Mouse (Mus musculus) kidney, embryonic 16.5 days (tissue): Measurements from ENCODE around the gene Galk1. TPM values are rescaled to one million over a fixed set of nuclear protein-coding genes. Genes with fewer than 3 reads are reported as not detected.

Source experiments
- ATAC-seq: fragments of 200-750 bp; cut with Nextera tagmentation; 2 replicates; pipeline ENCODE4 v1.8.0; 2017; ENCODE audit warnings: moderate TSS enrichment; ENCODE audit not compliant: low FRiP score, low TSS enrichment
- H3K27ac ChIP-seq: fragments of 300-500 bp; sonication (generic); 2 replicates; pipeline ENCODE4 v1.5.1; 2014; ENCODE audit warnings: low read length
- H3K27me3 ChIP-seq: fragments of 300-500 bp; sonication (generic); 2 replicates; pipeline ENCODE4 v1.6.1; 2014; ENCODE audit warnings: low read length, control low read depth, mixed read lengths; ENCODE audit not compliant: insufficient read depth
- H3K36me3 ChIP-seq: fragments of 300-500 bp; sonication (generic); 2 replicates; pipeline ENCODE4 v1.6.1; 2014; ENCODE audit warnings: low read length, control low read depth, mixed read lengths; ENCODE audit not compliant: insufficient read depth
- H3K4me1 ChIP-seq: fragments of 300-500 bp; sonication (generic); 2 replicates; pipeline ENCODE4 v1.6.1; 2014; ENCODE audit warnings: low read length, control low read depth, mixed read lengths; ENCODE audit not compliant: insufficient read depth
- H3K4me2 ChIP-seq: fragments of 300-500 bp; sonication (generic); replicated peaks from 2 replicates; pipeline ENCODE4 v1.6.1; 2014; ENCODE audit warnings: low read depth, low read length
- H3K4me3 ChIP-seq: fragments of 300-500 bp; sonication (generic); 2 replicates; pipeline ENCODE4 v1.5.1; 2014; ENCODE audit warnings: mild to moderate bottlenecking, low read length
- H3K9ac ChIP-seq: fragments of 300-500 bp; sonication (generic); replicated peaks from 2 replicates; pipeline ENCODE4 v1.6.1; 2014; ENCODE audit warnings: low read length
- H3K9me3 ChIP-seq: fragments of 300-500 bp; sonication (generic); 2 replicates; pipeline ENCODE4 v1.6.1; 2016; ENCODE audit warnings: low read length, control low read depth
- WGBS: fragments of 180-500 bp; shearing (Covaris S2); extraction: QIAGEN DNeasy Blood & Tissue Kit; methylation state at CpG from one replicate; pipeline ENCODE4 v1.1.7; 2014; 5-methylcytosine and 5-hydroxymethylcytosine counted together
- polyA plus RNA-seq: library from polyadenylated mRNA; unstranded; fragments of >200 nt; fragmentation: Nextera tagmentation; extraction: Ambion mirVana; gene quantifications from 2 replicates; pipeline ENCODE4 v1.2.1, GENCODE M21; 2015

Gene Galk1
- polyA plus RNA-seq, 1 experiment from 2014 or later: 240 TPM

DNA sequence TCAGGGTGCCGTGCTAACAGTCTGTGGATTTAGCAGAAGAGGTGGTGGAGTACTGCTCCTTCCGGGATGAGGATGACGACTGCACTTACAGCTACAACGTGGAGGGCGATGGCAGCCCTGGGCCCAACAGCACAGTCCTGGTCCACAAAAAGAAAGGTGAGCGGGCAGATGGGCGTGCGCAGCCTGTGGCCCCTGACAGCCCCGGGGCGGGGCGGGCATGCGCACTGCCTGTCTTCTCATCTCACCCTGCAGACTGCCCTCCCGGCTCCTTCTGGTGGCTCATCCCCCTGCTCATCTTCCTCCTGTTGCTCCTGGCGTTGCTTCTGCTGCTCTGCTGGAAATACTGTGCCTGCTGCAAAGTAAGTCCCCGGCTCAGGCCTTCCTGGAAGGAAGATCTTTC lies 22.8 kb downstream of the Galk1 start:
- Histone ChIP-seq H3K4me3 (peak overlapping the region; percentile 26; the same call in 1 of the 2 replicates), H3K9me3 (no peaks in the 10 kb centered on the region), H3K9ac (0 out of 2 replicates have a peak overlapping the region, but pooled peaks have one; percentile 22), H3K4me2 (peak overlapping the region; percentile 24; the same call in 1 of the 2 replicates), H3K36me3 (no peaks in the 10 kb centered on the region), H3K27ac (no peak overlapping the region), H3K27me3 (no peaks in the 10 kb centered on the region), H3K4me1 (no peaks in the 10 kb centered on the region)
- ATAC-seq: no peak
- WGBS: 39% methylated on average over 15 of the region's 15 CpGs

DNA sequence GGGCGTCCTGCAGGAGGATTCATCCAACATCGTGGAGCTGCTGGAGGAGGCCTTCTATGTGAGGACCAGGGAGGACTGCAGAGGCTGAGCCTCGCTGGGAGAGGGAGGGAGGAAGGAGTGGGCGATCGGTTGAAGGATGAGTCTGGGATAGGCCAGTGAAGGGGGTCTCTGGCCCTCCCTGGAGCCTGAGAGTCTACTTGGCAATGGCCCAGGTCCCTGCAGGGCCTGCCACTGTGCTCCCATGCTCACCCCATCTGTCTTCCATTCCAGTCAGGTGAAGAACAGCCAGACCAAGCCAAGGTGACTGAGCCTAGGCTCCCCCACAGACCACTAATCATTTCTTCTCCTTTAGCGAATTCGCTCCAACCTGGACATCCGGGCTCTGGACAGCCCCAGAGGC lies 29.2 kb downstream of the Galk1 start:
- Histone ChIP-seq H3K27me3 (no peaks in the 10 kb centered on the region), H3K4me1 (no peaks in the 10 kb centered on the region), H3K4me2 (no peak overlapping the region), H3K9me3 (no peaks in the 10 kb centered on the region), H3K36me3 (no peaks in the 10 kb centered on the region), H3K27ac (no peak overlapping the region), H3K9ac (no peak overlapping the region), H3K4me3 (no peak overlapping the region)
- ATAC-seq: no peak
- 77% methylated on average over 8 of the region's 8 CpGs for whole genome bisulfite sequencing

DNA sequence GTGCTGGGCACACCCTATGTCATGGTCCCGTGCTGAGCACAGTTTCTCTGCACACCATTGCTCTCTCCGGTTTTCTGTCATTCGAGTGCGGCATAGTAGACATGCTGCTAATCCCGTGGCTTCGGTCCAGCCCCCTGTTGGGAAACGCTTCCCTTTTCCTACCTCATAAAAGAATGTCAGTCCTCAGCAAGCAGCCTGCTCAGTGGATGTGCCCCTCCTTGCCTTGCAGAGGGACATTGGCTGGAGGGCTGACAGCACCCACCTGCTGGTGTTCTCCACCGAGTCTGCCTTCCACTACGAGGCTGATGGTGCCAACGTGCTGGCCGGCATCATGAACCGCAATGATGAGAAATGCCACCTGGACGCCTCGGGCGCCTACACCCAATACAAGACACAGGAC lies 30.0 kb downstream of the Galk1 start:
- Histone ChIP-seq H3K4me2 (no peak overlapping the region), H3K27ac (no peak overlapping the region), H3K27me3 (no peaks in the 10 kb centered on the region), H3K36me3 (no peaks in the 10 kb centered on the region), H3K4me1 (no peaks in the 10 kb centered on the region), H3K4me3 (no peak overlapping the region), H3K9me3 (no peaks in the 10 kb centered on the region), H3K9ac (no peak overlapping the region)
- 88% methylated on average over 15 of the region's 15 CpGs for WGBS
- no peak for ATAC-seq

DNA sequence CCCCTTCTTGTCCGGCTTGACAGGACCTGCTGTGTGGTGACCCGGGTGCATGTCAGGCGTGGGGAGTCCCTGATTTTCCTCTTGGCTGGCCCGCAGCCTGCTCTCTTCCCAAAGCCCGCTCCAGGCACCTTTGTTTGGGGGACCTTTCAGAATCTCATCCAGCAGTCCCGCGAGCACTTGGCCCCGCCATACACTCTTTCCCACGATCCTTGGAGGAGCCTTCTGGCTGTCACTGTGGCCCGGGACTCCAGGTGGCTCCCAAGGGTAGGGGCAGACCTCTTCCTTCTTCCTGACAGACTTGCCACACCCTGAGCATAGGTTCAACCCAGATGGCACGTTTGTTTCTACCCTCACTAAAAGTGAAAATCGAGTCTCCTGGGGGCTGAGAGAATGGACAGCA lies 37.0 kb downstream of the Galk1 start:
- Histone ChIP-seq H3K4me2 (peak overlapping the region; percentile 72), H3K9me3 (no peaks in the 10 kb centered on the region), H3K27me3 (peaks cover 22% of the 10 kb centered on the region), H3K4me3 (peak overlapping the region; percentile 51), H3K9ac (peak overlapping the region; percentile 58; the same call in 1 of the 2 replicates), H3K27ac (no peak overlapping the region), H3K4me1 (peaks cover 8% of the 10 kb centered on the region), H3K36me3 (no peaks in the 10 kb centered on the region)
- no peak for ATAC-seq
- WGBS: 26% methylated on average over 12 of the region's 12 CpGs

DNA sequence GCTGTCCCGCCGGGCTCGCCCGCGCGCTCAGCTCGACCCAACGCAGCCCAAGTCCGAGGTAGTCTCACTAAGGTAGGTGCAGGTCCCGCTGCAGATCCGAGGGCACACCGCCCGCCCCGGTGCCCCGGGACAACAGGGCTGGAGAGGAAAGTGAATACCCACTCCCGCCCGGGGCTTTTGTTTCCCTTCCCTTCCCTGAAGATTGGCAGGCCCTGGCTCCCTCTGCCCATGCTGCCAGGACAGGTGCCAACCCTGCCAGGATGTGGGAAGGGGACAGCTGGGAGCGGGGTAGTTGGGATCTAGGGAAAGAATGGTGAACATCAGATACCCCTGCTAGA lies 37.5 kb downstream of the Galk1 start:
- Histone ChIP-seq H3K9me3 (no peaks in the 10 kb centered on the region), H3K4me1 (peaks cover 13% of the 10 kb centered on the region), H3K27me3 (peaks cover 22% of the 10 kb centered on the region), H3K4me3 (peak overlapping the region; percentile 51), H3K4me2 (peak overlapping the region; percentile 72), H3K9ac (peak overlapping the region; percentile 58), H3K27ac (no peak overlapping the region), H3K36me3 (no peaks in the 10 kb centered on the region)
- WGBS: 1% methylated on average over 16 of the region's 18 CpGs
- 0 out of 2 replicates have a peak, but pooled peaks have one; percentile 16 for ATAC-seq

DNA sequence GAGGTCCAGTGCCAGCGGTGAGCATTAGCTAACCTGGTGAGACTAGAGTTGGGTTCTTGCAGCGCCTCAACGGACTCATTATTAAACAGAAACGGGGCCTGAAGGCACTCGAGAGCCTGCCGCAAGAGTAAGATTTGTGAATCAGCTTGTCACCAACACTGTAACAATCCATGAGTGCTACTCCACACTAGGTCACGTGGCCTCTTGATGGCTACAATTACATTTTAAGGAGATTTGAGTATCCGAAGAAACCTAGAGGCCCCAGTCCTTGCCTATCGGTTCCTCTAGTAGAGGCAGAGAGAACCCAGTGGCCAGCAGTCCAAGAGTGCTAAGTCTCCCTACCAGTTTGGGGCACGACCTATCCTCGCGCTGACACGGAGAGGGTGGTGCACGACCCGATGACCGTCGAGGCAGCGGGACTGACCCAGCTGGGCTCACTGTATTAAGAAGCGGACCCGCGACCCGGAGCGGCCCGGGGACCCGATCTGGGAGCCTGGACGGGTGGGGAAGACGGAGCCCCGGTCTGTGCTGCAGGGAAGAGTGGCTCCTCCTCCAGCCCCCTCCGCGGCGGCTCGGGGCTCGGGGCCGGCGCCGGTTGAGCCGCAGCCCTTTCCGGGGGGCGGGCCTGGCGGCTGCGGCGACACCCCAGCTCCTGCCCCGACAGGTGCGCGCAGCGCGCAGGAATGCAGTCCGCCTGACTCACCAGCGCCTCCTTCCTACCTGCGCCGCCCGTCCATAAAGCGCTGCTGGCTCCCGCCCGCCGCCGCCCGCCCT lies 38.0 kb downstream of the Galk1 start, which contains the start of gene Itgb4:
TSS of gene Itgb4 (plus strand) at position 401 of the 774 bp plus-strand sequence.
- Histone ChIP-seq H3K4me2 (peak within 1 kb of the TSS; percentile 72), H3K27ac (no peak within 1 kb of the TSS), H3K9ac (peak within 1 kb of the TSS; percentile 58), H3K27me3 (peaks cover 22% of the 10 kb centered on the region), H3K4me3 (peak within 1 kb of the TSS; percentile 51), H3K36me3 (no peaks in the 10 kb centered on the region), H3K9me3 (no peaks in the 10 kb centered on the region), H3K4me1 (peaks cover 17% of the 10 kb centered on the region)
- 9% methylated on average over 53 of the region's 58 CpGs for WGBS
- peak; percentile 50 for ATAC-seq

DNA sequence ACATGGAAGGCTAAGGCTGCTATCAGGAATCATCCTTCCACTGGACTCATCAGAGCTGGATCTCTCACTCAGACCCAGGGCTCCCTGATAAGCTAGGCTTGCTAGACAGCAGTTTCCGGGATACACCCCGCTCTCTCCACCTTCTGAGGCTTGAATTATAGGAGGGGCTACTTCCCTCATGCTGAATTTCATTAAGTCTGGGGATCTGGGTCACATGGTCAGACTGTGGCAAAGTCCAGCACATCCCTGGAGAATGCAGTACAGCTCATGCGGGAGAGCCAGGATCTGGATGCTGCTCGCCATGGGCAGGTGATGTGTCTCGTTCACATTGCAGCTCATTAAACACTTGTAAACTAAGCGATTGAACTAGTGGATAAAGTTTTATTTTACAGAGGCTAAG lies 41.5 kb downstream of the Galk1 start:
- Histone ChIP-seq H3K4me1 (peaks cover 26% of the 10 kb centered on the region), H3K4me3 (no peak overlapping the region), H3K27ac (peak overlapping the region; percentile 87; the same call in 1 of the 2 replicates), H3K27me3 (peaks cover 19% of the 10 kb centered on the region), H3K9ac (no peak overlapping the region), H3K9me3 (no peaks in the 10 kb centered on the region), H3K36me3 (peaks cover 11% of the 10 kb centered on the region), H3K4me2 (no peak overlapping the region)
- 60% methylated on average over 6 of the region's 6 CpGs for WGBS
- ATAC-seq: peak; percentile 50

DNA sequence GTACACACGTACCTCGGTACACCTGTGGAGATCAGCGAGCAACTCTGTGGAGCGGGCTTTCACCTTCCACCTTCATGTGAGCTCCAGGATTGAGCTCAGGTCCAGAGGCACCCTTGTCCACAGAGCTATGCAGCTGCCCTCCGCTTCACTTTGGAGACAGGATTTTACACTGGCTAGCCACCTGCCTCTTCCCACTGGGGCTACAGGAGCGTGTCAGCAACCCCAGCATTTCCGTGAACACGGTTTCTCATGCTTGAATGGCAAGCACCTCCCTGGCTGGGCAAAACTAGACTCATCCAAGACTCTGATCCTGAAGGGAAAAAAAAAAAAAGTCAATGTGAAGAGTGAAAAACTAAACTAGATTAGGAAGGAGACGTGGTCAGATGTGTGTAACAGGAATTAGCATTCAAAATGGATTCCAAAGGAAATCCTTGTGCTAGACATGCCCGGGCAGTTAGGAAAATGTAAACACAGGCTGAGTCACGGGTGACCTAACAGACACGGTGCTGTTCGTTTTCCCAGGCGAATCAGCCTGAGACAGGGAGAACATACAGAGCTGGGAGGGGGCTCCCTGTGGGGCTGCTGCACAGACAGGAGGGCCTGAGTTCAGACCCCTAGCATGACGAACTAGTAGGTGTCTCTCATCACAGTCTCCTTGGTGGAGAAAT lies 42.4 kb downstream of the Galk1 start:
- peaks cover 13% of the 10 kb centered on the region for H3K27me3 ChIP-seq
- ATAC-seq: peak; percentile 33
- 35% methylated on average over 15 of the region's 15 CpGs for WGBS
- peaks cover 18% of the 10 kb centered on the region for H3K36me3 ChIP-seq
- H3K9me3 ChIP-seq: no peaks in the 10 kb centered on the region
- H3K4me1 ChIP-seq: peaks cover 26% of the 10 kb centered on the region
- no peak overlapping the region; the same call in 1 of the 2 replicates for H3K9ac ChIP-seq
- H3K4me2 ChIP-seq: peak overlapping the region; percentile 0; the same call in 1 of the 2 replicates
- H3K27ac ChIP-seq: peak overlapping the region; percentile 87
- H3K4me3 ChIP-seq: no peak overlapping the region

DNA sequence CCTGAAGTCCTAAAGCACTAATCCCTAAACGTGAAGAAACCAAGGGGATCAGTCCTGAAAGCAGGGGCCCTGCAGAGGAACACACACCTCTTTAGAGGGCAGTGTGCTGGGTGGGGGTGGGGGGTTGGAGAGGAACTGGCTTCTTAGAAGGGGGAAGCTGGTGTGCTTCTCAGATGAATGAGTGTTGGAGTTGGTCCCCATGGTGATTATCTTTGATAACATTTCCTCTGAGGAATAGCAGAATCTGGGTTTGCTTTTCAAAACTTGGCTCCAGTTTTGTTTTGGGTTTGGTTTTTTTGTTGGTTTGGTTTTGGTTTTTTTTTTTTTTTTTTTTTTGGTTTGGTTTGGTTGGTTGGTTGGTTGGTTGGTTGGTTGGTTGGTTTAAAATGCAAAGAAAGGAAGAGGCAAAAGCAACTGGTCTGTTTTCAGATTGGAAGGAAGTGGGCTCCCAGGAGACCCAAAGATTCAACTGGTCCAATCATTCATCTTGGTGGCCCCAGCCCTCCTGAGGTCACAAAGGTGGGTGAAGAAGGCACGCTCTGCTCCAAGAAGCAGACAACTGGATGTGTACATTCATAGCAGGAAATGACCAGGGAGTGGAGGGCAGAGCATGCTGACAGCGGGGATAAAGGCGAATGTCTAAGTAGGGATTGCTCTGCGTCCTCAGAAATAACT lies 43.7 kb downstream of the Galk1 start:
- no peak for ATAC-seq
- no peaks in the 10 kb centered on the region for H3K9me3 ChIP-seq
- H3K9ac ChIP-seq: no peak overlapping the region
- H3K4me2 ChIP-seq: no peak overlapping the region
- H3K4me3 ChIP-seq: no peak overlapping the region
- H3K4me1 ChIP-seq: peaks cover 22% of the 10 kb centered on the region
- 0 out of 2 replicates have a peak overlapping the region, but pooled peaks have one; percentile 10 for H3K27ac ChIP-seq
- peaks cover 30% of the 10 kb centered on the region for H3K36me3 ChIP-seq
- 0 out of 2 replicates have a peak, but pooled peaks cover 3% of the 10 kb centered on the region for H3K27me3 ChIP-seq
- WGBS: 60% methylated on average over 5 of the region's 5 CpGs
